Mouse (Mus musculus): ENCODE results near the gene Galnt11.

GRCm38 (mm10) chr5:25221604-25222003, at the start of gene Galnt11:
- no peak for TF ChIP-seq CTCF (IDR thresholded peaks at IDR 0.05; ENCODE audit: low read depth)
- TF ChIP-seq EP300 (IDR thresholded peaks at IDR 0.05; ENCODE audit: low read depth) = no peak

Measured in liver, postnatal 0 days (tissue).